Mouse (Mus musculus): ENCODE results near the gene Morn1.
"Not testable (repeated sequence)": the region's sequence is repeated elsewhere in the genome, so short reads cannot be mapped to it uniquely, and the experiment has no call there.

Gene Morn1

GRCm38 (mm10) chr4:155078808-155079207 lies 7.6 kb upstream of the Morn1 start:
- not testable (repeated sequence) for DNase-seq (ENCODE audit: low read depth, low spot score)

- DNase-seq (ENCODE audit: low read depth, low spot score): no peak
Observed at GRCm38 (mm10) chr4:155079666-155080065, 6.7 kb upstream of the Morn1 start.

GRCm38 (mm10) chr4:155083553-155083952 lies 2.8 kb upstream of the Morn1 start:
- no peak for DNase-seq (ENCODE audit: low read depth, low spot score)

- no peak for DNase-seq (ENCODE audit: low read depth, low spot score)
Observed at GRCm38 (mm10) chr4:155084351-155084750, 2.0 kb upstream of the Morn1 start.

- no peak for DNase-seq (ENCODE audit: low read depth, low spot score)
Observed at GRCm38 (mm10) chr4:155085206-155086107, 920 bp upstream of the Morn1 start.

GRCm38 (mm10) chr4:155089241-155089640 lies 2.9 kb downstream of the Morn1 start:
- DNase-seq (ENCODE audit: low read depth, low spot score): no peak

GRCm38 (mm10) chr4:155090147-155090546 lies 3.8 kb downstream of the Morn1 start:
- no peak for DNase-seq (ENCODE audit: low read depth, low spot score)

- DNase-seq (ENCODE audit: low read depth, low spot score): no peak
Observed at GRCm38 (mm10) chr4:155090688-155091449, 4.5 kb downstream of the Morn1 start.

- no peak for DNase-seq (ENCODE audit: low read depth, low spot score)
Observed at GRCm38 (mm10) chr4:155092718-155093430, 6.5 kb downstream of the Morn1 start.

GRCm38 (mm10) chr4:155093431-155094149 lies 7.2 kb downstream of the Morn1 start:
- no peak for DNase-seq (ENCODE audit: low read depth, low spot score)

- no peak for DNase-seq (ENCODE audit: low read depth, low spot score)
Observed at GRCm38 (mm10) chr4:155094565-155094964, 8.2 kb downstream of the Morn1 start.

- peak; percentile 54 for DNase-seq (ENCODE audit: low read depth, low spot score)
Observed at GRCm38 (mm10) chr4:155095238-155095900, 9.0 kb downstream of the Morn1 start.

- no peak for DNase-seq (ENCODE audit: low read depth, low spot score)
Observed at GRCm38 (mm10) chr4:155095967-155096366, 9.6 kb downstream of the Morn1 start.

- no peak for DNase-seq (ENCODE audit: low read depth, low spot score)
Observed at GRCm38 (mm10) chr4:155097452-155097851, 11.1 kb downstream of the Morn1 start.

- no peak for DNase-seq (ENCODE audit: low read depth, low spot score)
Observed at GRCm38 (mm10) chr4:155098572-155098971, 12.2 kb downstream of the Morn1 start.

- DNase-seq (ENCODE audit: low read depth, low spot score): no peak
Observed at GRCm38 (mm10) chr4:155107886-155108285, 21.5 kb downstream of the Morn1 start.

GRCm38 (mm10) chr4:155109471-155109870 lies 23.1 kb downstream of the Morn1 start:
- no peak for DNase-seq (ENCODE audit: low read depth, low spot score)

GRCm38 (mm10) chr4:155113766-155114410 lies 27.5 kb downstream of the Morn1 start:
- no peak for DNase-seq (ENCODE audit: low read depth, low spot score)

GRCm38 (mm10) chr4:155116607-155117006 lies 30.2 kb downstream of the Morn1 start:
- DNase-seq (ENCODE audit: low read depth, low spot score): no peak

- no peak for DNase-seq (ENCODE audit: low read depth, low spot score)
Observed at GRCm38 (mm10) chr4:155117396-155117978, 31.1 kb downstream of the Morn1 start.
